Mouse (Mus musculus) lung, postnatal 14 days (tissue): ENCODE data around the gene Cebpz.
A peak's percentile ranks its signal among the peaks of the same experiment; 100 is the strongest.

Experiments used
- DNase-seq: peaks from one replicate; pipeline ENCODE4 v3.0.0; 2021

The Cebpz gene

GRCm38 (mm10) chr17:78894991-78895390, 41.9 kb downstream of the Cebpz start:
- no peak for DNase-seq

- no peak for DNase-seq
These were observed 45.8 kb downstream of the Cebpz start for GRCm38 (mm10) chr17:78891020-78891419.

- DNase-seq = no peak
These were observed 47.7 kb downstream of the Cebpz start for GRCm38 (mm10) chr17:78889184-78889583.

- DNase-seq = no peak
These were observed 48.3 kb downstream of the Cebpz start for GRCm38 (mm10) chr17:78888554-78888953.

- DNase-seq = no peak
These were observed 51.4 kb downstream of the Cebpz start for GRCm38 (mm10) chr17:78885286-78886065.

- no peak for DNase-seq
These were observed 53.6 kb downstream of the Cebpz start for GRCm38 (mm10) chr17:78883291-78883690.

GRCm38 (mm10) chr17:78882401-78883112, 54.3 kb downstream of the Cebpz start, which contains the start of gene Eif2ak2:
Gene Eif2ak2 (minus strand): TSS chr17:78882573.
- DNase-seq = peak; percentile 84

- DNase-seq = peak; percentile 2
These were observed 55.0 kb downstream of the Cebpz start for GRCm38 (mm10) chr17:78881878-78882304.

- no peak for DNase-seq
These were observed 63.0 kb downstream of the Cebpz start for GRCm38 (mm10) chr17:78873886-78874285.
